Mouse (Mus musculus) thymus, adult 2 months (tissue): ENCODE data around the gene Gm10260. TPM values are rescaled to one million over a fixed set of nuclear protein-coding genes. Genes with fewer than 3 reads are reported as not detected.

ENCODE experiments used
- DNase-seq: peaks from one replicate; pipeline ENCODE4 v3.0.0; 2021
- H3K27ac ChIP-seq: fragments of 200-500 bp; 2 replicates; pipeline ENCODE4 v1.5.1; 2012; ENCODE audit warnings: low read length, control low read depth; ENCODE audit not compliant: control insufficient read depth, insufficient read depth
- H3K27me3 ChIP-seq: fragments of 200-500 bp; 2 replicates; pipeline ENCODE4 v1.6.1; 2012; ENCODE audit warnings: mild to moderate bottlenecking, low read length, moderate library complexity, mixed read lengths; ENCODE audit not compliant: control insufficient read depth, insufficient read depth
- H3K36me3 ChIP-seq: fragments of 200-500 bp; 2 replicates; pipeline ENCODE4 v1.6.1; 2012; ENCODE audit warnings: mild to moderate bottlenecking, low read length, moderate library complexity; ENCODE audit not compliant: control insufficient read depth, insufficient read depth
- H3K4me1 ChIP-seq: fragments of 200-500 bp; replicated peaks from 2 replicates; pipeline ENCODE4 v1.6.1; 2012; ENCODE audit warnings: low read length; ENCODE audit not compliant: control insufficient read depth, insufficient read depth
- H3K4me3 ChIP-seq: fragments of 200-500 bp; 2 replicates; pipeline ENCODE4 v1.5.1; 2012; ENCODE audit warnings: mild to moderate bottlenecking, low read length, control low read depth, moderate library complexity; ENCODE audit not compliant: control insufficient read depth, insufficient read depth
- CTCF ChIP-seq: fragments of 200-500 bp; IDR thresholded peaks from 2 replicates; pipeline ENCODE4 v1.5.1; 2012; ENCODE audit warnings: mild to moderate bottlenecking, control low read depth, low read length, moderate library complexity, borderline replicate concordance; ENCODE audit not compliant: control insufficient read depth, poor library complexity, insufficient read depth; ENCODE audit errors: extremely low read depth
- POLR2A ChIP-seq: fragments of 200-500 bp; IDR thresholded peaks from 2 replicates; pipeline ENCODE4 v1.6.1; 2012; ENCODE audit warnings: mild to moderate bottlenecking, low read length, control low read depth, moderate library complexity; ENCODE audit not compliant: control insufficient read depth, poor library complexity, insufficient read depth; ENCODE audit errors: extremely low read depth
- WGBS: fragments of 180-500 bp; shearing (Covaris S2); methylation state at CpG from one replicate; pipeline ENCODE4 v1.1.7; 2018; 5-methylcytosine and 5-hydroxymethylcytosine counted together
- polyA plus RNA-seq: library from polyadenylated mRNA; depleted of rRNA; stranded (reverse); fragments of >200 nt; gene quantifications from 2 replicates; pipeline ENCODE4 v1.2.3, GENCODE M21; 2012

Gene Gm10260
- polyA plus RNA-seq, 1 experiment: 2.4 TPM

DNA sequence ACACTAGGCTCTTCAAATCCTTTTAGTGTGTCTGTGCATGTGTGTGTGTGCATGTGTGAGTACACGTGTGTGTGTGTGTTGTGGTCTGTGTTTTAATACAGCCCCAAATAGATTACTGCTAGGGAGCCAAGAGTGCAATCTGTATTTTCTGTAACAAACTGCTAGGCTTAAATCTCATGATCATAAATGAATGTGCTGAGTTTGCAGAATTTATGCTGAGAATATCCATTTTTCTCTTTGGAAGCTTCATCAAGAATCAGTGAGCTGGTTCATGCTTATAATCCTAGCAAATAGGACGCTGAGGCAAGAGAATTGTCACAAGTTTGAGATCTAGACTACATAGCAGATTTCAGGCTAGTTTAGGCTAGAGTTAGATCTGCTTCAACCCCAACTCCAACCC is 48.9 kb downstream of the Gm10260 start:
- no peak for DNase-seq
- TF ChIP-seq POLR2A (no peak), CTCF (no peak)
- H3K4me3 ChIP-seq: no peak overlapping the region
- H3K27ac ChIP-seq: no peak overlapping the region
- H3K27me3 ChIP-seq: no peaks in the 10 kb centered on the region
- 94% methylated on average over 2 of the region's 2 CpGs for WGBS
- no peaks in the 10 kb centered on the region for H3K36me3 ChIP-seq
- no peaks in the 10 kb centered on the region for H3K4me1 ChIP-seq
